Mouse (Mus musculus) ES-CJ7 (cell line): ENCODE measurements around the gene Zbtb37.

Source experiments
- DNase-seq: peaks from one replicate; pipeline ENCODE4 v3.0.0; 2011; ENCODE audit warnings: low read depth, low spot score

The Zbtb37 gene

DNA sequence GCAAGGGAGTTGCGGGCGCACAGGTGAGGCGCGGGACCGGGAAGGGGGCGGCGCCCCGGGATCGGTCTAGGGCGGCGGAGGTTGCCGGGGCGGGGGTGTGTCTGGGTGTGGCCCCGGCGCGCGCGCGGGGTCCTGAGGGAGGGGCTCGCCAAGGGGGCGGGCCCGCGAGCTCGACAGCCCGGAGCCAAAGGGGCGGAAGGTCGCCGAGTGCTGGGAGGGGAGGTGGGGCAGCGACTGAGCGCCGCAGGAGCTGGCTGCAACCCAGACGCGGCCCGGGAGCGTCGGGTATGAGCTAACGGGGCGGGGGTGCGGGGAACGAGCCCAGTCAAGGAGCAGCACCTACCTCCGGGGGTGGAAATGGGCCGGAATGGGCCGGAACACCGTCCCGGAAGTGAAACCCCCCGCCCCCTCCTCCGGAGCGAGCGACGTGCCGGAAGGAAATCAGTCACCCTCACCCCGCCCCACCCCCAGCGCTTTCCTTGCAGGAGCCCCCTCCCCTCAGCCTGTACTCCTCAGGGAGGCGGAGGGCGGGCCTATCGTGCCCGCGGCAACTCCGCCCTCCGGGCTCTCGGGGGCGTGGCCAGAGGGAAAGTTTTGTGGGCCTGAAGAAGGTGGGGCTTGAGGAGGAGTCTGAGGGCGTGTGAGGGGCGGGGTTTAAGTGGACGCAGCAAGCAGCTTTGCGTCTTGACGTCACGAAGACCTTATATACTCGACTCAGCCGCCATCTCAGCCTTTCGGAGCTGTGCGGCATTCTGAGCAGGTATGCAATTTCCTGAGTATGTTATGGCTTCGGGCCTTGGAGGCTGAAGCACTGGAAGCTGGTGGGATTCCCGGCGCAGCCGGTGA is at the start of gene Zbtb37:
Gene Zbtb37 (minus strand): TSS at position 415 of the 846 bp plus-strand sequence.
- peak; percentile 100 for DNase-seq

DNA sequence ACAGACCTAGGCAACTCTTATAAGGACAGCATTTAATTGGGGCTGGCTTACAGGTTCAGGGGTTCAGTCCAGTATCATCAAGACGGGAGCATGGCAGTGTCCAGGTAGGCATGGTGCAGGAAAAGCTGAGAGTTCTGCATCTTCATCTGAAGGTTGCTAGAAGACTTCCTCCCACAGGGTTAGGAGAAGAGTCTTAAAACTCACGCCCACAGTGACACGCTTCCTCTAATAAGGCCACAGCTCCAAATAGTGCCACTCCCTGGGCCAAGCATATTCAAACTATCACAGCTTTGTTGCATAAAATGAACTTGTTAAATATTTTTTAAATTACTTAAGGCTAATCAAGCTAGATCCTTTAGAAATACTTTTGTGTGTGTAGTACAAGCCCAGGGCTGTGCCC is 42.6 kb upstream of the Zbtb37 start:
- no peak for DNase-seq

DNA sequence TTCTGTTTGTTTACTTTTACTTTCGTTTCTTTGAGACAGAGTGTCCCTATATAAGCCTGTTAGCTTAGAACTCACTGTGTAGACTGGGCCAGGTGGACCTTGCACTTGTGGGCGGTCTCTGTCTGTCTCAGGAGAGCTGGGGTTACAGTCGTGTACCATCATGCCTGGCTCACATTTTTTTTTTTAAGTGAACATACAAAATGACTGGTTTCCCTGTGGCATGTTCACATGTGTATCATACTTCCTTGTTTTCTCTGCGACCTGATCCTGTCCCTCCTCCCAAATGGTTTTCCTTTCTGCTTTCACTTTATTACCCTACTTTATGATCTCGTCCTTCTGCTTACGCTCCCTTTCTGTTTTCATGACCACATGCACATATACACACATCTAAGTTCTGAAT is 41.6 kb upstream of the Zbtb37 start:
- no peak for DNase-seq

DNA sequence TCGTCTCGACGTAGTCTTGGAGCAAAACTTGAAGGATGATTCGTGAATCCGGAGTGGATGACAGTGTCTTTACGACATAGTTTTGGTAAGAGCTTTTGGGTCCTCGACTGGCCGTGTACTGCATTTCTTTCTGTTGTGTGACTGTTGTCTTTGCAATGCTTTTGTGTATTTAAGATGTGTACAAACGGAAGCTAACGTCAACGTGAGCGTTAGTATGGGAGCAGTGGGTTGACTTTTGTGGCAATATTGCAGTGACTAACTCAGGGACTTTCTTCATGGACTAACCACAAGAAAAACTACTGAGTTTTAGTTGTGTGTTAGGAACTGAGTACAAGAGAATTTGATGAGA is 36.6 kb upstream of the Zbtb37 start:
- DNase-seq = no peak

DNA sequence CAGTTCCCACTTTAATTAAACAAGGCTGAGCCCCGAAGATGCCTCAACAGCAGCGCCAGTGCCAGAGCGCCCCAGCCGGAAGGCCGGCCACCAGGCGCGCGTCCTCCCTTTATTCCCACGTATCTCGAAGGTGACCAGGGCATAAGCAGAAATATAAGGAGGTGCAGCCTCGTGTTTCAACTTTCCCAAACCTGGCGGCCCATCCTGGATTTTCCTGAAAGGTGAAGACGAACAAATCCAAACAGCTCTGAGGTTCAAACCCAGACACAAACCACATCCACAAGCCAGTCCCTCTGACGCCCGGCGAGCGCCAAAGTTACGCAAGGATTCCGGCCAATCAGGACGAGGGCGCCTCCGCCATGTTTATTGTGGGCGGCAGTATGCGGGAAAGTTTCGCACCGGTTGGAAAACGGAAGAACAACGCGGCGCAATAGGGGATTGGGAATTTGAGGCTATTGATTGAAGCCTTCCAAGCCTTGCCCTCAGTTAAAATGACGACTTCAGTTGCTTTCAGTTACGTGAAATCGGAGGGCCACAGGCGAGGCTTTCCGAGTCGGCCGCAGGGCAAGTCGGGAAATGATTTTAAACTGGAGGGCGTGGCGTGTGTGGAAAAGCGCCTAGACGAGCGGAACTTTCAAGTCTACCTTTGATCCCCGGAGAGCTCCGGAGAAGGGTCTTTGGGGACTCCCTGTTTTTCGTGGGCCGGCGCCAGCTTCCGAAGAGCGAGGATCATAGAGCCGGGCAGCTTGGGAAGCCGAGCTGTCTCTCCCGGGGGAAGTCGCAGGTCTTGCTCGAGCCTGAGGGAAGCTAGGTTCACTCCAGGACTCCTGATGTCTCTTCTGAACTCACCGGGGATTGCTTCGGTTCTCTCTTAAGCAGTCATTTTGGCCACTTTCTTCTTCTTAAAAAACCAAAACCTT is 36.0 kb upstream of the Zbtb37 start, which contains the start of the genes Dars2 and Cenpl:
Gene Dars2 (minus strand): TSS at position 307 of the 920 bp plus-strand sequence.
Gene Cenpl (plus strand): TSS at position 362 of the 920 bp plus-strand sequence.
- DNase-seq = peak; percentile 100

DNA sequence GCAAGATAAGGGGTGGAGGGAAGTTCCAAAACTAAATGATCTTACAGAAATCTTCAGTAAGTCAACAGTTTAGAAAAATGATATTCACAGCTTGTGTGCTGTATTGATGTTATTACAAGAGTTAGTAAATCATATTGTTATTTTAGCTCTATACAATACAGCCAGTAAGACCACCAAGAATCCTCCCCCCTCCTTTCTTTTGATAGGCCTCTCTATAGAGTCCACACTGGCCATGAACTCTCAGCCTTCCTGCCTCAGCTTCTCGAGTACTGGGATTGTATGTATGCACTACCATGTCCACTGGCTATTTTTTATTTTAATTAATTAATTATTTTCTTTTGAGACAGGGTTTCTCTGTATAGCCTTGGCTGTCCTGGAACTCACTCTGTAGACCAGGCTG is 28.7 kb upstream of the Zbtb37 start:
- no peak for DNase-seq

DNA sequence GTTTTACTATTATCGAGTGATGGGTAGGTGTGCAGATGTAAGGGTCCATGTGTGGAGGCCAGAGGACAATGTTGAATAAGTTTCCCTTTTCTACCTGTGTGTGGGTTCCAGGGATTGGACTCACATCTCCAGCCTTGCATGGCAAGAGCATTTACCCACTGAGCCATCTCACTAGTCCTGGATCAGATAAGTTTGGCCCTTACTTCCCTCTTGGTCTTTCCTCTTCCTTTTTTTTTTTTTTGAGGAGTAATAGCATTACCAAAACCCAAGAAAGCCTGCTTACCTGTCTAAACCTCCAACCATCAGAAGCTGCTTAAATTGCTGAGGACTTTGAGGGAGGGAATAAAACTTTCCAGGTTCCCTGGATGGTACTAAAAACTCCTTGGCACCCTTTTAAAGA is 22.5 kb upstream of the Zbtb37 start:
- no peak for DNase-seq

DNA sequence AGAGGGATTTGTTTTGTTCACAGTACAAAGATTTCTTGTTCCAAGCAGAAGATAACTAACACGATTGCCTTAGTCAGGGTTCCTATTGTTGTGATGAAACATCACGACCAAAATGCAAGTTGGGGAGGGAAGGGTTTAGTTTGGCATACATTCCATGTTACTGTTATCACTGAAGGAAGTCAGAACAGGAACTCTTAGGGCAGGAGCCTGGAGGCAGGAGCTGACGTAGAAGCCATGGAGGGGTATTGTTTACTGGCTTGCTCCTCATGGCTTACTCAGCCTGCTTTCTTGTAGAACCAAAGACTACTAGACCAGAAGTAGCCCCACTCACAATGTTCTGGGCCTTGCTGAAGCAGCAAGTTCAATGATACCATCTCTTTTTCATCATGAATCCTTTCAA is 12.3 kb upstream of the Zbtb37 start:
- DNase-seq = no peak

DNA sequence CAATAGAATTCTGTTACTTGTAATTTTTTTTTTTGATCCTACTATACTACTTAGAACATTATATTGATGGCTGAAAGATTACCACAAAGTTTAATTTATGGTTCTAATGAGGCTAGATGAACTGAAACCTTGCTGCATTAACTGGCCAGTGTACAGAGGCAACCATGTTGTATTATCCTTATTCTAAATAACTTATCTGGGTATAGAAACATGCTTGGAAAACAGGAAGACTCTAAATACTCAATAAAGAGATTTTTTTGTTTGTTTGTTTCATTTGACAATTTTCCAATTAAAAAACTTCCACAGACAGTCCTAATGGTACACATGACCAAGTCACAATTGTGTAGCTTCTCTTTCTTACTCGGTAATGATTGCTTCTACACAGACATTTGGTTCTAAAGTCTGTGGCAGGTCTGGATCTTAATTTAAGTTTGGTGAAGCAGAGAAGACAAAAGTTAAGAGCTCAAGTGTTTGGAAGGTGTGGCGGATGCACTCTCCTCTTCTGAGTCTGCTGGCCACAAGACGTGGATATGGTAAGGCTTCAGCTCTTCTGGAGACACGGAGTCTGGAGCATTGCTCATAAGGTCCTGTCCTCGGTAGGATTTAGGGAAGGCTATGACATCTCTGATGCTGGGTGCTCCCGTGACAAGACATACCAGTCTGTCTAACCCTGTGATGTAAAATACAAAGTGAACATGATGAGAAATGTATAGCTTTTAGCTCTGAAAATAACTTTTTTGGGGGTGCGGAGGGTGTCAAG is 6.8 kb upstream of the Zbtb37 start:
- peak; percentile 46 for DNase-seq

DNA sequence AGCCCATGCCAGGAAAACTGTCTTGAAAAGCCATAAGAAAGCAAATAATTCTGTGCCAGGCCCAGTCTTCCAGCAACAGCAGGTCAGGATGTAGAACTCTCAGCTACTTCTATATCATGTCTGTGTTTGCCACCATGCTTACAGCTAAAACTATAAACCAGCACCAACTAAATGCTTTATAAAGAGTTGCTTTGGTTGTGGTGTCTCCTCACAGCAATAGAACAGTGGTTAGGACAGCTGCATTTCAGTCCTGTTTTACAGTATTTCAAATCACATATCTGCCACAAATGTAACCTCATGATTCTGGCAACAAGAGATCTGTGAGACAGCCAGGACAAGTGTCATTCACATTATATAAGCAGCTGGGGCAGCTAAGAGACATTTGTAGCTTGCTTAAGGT is 6.2 kb upstream of the Zbtb37 start:
- DNase-seq = peak; percentile 69

DNA sequence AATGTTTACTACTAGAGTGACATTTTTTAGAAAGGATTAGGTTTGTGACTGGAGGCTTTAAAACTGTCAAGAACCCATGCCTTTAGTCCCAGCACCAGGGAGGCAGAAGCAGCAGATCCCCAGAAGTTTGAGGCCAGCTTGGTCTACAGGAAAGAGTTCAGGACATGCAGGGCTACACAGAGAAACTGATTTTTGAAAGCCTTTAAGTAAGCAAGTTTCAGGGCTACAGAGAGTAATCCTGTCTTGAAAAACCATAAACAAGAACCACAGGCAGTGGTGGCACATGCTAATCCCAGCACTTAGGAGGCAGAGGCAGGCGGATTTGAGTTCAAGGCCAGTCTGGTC is 5.7 kb upstream of the Zbtb37 start:
- DNase-seq = peak; percentile 71

DNA sequence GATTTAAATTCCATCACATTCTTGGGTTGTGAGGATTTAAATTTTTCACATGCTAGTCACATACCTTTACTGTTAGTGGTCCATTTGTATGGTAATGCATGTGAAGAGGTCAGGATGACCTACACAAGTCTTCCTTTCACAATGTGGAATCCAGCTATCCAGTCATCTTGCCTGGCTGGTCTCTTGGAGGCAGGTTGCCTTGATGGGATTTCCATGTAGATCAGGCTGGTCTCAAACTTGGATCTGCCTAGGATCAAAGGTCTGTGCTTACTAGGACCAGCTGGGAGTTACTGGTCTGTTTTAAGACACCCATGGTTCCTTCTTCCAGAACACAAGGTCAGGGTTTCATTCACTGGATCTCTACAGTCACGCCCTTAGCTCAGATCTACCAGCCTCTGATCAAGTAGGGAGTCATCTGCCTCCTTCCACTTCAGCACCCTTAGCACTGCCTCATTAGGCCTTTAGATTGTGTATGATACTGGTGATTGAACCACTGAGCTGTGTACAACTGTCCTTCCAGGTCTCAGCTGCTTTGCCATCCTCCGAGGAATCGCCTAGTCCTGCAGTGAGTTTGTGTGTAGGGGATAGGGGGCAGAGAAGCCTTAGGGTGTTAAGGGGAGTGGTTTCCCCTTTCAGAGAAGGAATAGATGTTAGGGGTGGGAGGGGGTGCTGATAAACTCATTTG is 5.2 kb upstream of the Zbtb37 start:
- DNase-seq = peak; percentile 84

DNA sequence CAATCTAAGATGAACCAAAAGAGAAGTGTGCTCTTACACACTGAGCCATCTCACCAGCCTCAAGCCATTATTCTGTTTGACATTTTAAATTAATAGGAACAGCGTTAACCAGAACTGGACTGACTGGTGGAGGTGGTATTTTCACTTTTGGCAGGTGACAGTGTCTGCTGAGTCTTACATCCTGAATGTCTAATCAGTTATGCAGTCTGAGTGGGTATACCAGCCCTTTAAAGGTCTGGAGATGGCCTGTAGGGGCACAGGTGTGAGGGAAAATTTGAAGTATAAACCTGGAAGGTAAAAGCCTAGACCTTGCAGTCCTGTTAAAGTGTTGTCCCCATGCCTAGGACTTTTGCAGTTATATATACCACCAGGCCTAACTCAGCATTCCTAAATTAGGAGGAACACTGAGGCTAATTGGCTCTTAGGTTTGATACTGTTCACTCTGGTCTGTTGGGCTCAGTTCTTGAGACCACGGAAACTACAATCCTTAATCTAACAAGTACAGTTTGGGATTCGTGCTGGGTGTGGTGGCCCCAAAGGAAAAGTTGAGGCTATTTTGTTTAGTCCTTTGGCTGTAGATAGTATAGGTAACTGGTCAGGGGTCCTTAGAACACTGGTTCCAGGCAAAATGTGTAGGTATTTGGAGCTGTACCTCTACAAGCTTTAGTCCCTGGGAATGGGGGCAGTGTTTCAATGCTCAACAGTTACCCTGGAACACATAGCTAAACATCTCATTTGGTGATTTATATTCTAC is 4.5 kb upstream of the Zbtb37 start:
- DNase-seq = no peak

DNA sequence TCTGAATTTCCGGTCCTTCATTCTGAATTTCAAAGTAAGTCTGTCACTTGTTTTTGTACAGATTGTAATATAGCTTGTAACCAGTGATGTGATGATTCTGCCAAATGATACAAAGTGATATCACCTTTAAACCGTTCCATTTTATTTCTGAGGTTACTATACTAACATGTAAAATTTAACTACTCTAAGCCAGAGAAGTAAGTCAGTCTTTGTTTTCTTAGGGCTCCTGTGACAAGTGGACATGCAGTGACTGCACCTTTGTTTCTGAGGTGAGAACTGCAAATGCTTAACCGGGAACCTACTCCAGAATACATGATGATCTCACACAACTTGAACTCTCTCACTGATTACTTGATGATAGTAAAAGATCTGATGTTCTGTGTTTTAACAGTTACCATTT is 3.4 kb upstream of the Zbtb37 start:
- DNase-seq = no peak

DNA sequence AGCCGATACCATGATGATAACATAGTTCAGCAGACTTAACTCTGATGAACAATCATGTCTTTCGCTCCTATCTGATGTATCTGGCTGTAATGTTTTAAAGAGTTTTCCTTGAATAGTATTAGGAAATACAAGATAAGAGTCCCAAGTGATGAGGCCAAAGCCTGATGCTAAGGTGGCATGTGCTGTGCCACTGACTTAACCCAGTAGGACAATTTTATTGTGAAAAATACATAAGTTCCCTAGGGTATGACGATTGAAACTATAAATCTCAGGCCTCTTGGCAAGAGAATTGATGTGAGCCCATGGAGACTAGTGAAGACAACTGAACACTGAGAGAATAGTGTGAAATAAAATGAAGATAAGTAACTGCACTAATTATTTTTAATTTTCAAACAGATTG is 3.0 kb upstream of the Zbtb37 start:
- no peak for DNase-seq

DNA sequence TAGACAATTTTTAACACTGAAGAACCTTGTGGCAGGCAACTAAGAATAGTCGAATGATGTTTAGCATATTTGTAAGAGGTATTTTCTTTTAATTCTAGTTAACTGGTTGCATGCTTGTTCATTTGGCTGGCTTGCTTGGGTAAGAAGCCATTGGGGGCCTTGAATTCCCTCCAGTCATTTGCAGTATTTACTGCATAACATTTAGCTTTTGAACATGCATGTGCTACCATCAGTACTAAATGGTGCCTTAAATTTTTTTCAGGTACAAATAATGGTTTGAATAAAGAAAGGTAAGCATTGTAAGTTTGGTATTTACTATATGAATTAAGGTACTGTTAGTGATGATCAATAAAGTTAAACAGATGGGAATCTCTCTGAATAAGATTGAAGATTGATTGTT is 2.4 kb upstream of the Zbtb37 start:
- DNase-seq = no peak

DNA sequence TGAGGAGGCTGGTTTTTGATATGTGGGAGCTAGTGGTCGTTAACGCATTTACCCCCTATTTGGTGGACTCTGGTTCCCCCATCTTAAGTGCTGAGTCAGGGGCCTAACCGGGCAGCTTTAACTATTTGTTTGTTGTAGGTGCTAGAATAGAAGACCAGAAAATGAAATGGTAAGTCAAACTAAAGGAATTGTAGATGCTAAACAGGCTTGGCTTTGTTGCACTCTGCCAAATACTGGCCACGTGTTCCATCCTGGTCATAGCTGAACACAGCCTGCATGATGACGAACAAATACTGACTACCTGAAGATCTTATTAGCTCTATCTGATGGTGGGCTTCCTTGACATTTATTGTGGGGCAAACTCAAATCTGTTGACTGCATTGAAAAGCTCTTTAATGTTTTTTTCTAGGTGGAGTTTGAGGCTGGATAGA is 1.8 kb upstream of the Zbtb37 start:
- peak; percentile 56 for DNase-seq

DNA sequence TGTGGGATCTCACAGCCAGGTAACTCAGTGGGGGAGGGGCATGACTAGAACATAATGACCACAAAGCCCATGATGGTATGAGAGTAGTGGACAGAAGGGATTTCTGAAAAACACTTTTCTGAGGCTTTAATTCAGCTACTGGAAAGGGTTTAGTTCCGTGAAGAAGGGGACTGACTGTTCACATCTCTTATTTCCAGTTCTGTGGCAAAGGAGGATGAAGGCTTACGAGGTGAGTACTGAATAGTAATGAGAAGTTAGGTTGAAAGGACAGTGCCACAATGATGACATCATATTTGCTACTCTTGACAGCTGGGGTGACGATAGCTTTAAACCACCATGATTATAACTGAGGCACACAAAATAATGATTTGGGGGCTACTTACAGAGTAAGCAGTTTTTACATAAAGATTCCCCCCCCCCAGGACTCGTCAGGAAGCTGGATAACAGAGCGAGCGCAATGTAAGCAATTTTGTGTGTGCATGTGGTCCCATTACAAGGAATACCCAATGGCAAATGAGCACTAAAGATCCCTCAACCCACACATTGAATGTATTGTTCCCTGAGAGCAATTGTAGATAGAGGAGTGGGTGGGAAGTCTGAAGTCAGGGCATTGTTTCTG is 1.2 kb upstream of the Zbtb37 start:
- DNase-seq = peak; percentile 73

DNA sequence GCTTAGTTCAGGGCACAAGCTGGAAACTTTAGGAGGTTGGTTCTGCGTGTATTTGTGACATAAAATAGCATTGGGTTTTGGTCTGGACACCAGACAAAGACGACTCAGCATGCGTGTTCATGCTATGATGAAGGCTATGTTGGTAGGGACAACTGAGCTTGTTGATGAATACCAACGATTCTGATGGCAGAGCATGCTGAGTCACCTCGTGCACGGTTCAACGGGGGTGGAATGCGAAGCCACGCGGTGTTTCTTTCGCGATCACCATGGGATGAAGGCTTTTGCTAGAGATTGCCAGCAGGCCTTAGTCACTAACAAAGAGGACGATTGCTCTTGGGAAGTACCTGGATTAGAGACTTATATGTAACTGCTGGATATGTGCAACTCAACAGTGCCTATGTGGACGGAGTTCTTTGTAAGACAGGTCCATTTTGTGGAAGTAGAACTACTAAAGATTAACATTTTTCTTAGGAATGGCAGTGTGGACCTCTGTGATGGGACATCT is 684 bp upstream of the Zbtb37 start:
- DNase-seq = peak; percentile 69

DNA sequence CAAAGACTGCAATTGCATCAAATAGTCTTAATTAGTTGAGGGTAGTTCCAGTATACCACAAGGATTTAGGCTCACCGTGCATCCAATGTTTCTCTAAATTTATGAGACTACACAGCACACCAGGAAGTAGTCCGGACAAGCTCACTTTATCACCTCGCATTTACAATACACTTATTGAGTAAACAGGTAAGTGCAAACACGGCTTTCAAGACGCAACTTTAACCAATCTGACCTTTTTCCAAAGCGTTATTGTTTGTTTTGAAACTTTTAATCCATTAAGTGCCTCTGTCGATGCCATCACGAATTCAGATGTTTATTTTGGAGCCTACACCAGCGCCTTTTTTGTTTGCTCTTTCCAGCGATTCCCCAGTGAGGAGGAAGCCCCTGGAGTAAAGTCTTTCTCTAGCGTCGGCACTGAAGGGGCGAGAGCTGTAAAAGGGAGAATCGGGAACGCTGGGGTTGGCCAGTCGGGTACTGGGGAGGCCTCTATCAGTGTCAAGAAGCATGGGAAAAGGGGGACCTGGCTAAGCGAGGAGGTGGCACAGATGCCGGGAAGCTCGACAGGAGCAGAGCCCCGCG is 704 bp downstream of the Zbtb37 start:
- DNase-seq = no peak
